9 mouse cellular contexts compared by ENCODE assay signal in genomic region chr7:25266180-25266962, GRCm38 (mm10). TPM values are rescaled to one million over a fixed set of nuclear protein-coding genes. Genes with fewer than 3 reads are reported as not detected.
A peak's percentile ranks its signal among the peaks of the same experiment; 100 is the strongest.
DNase-seq lines count a peak whose midpoint lies in the region; ATAC-seq and TF ChIP-seq lines count a peak whose summit lies in the region.
"Had no signal": no experiment of that assay in that cellular context is flagged by ENCODE, and none has a peak within 500 bp of the region (broad histone marks: within the 10 kb centered on the region; RNA-seq: fewer than 3 reads in every experiment).

No protein-coding gene starts in this region.

- no peaks in the 10 kb centered on the region for H3K9me3 ChIP-seq in embryonic facial prominence, embryonic 12.5 days
- no peaks in the 10 kb centered on the region for H3K9me3 ChIP-seq in hindbrain, embryonic 14.5 days (ENCODE audit: control insufficient read depth, low read length)
- H3K9me3 ChIP-seq in midbrain, embryonic 12.5 days, result no peaks in the 10 kb centered on the region

- no peaks in the 10 kb centered on the region for H3K27me3 ChIP-seq in embryonic facial prominence, embryonic 12.5 days
- H3K27me3 ChIP-seq in hindbrain, embryonic 14.5 days (ENCODE audit: control insufficient read depth, insufficient read depth, low read length), result no peaks in the 10 kb centered on the region
- H3K27me3 ChIP-seq in midbrain, embryonic 12.5 days, result peaks cover 12% of the 10 kb centered on the region

- WGBS in embryonic facial prominence, embryonic 12.5 days, result 86% methylated on average over 8 of the region's 8 CpGs
- WGBS in hindbrain, embryonic 14.5 days, result 89% methylated on average over 8 of the region's 8 CpGs
- 84% methylated on average over 8 of the region's 8 CpGs for WGBS in midbrain, embryonic 12.5 days

- intact Hi-C loops in left cerebral cortex, adult 2 months (cut with DNase I), result no loop called here

- peaks cover 5% of the 10 kb centered on the region for H3K36me3 ChIP-seq in embryonic facial prominence, embryonic 12.5 days
- H3K36me3 ChIP-seq in hindbrain, embryonic 14.5 days (replicated peaks; ENCODE audit: control insufficient read depth, insufficient read depth), result peaks cover 2% of the 10 kb centered on the region
- H3K36me3 ChIP-seq in midbrain, embryonic 12.5 days, result no peaks in the 10 kb centered on the region

- no peak overlapping the region for H3K9ac ChIP-seq in embryonic facial prominence, embryonic 12.5 days
- 0 out of 2 replicates have a peak overlapping the region, but pooled peaks have one; percentile 58 for H3K9ac ChIP-seq in hindbrain, embryonic 14.5 days
- no peak overlapping the region for H3K9ac ChIP-seq in midbrain, embryonic 12.5 days (replicated peaks)

- TF ChIP-seq CTCF in left cerebral cortex, adult 2 months (IDR thresholded peaks at IDR 0.05), result no peak

- no peak for ATAC-seq in embryonic facial prominence, embryonic 12.5 days (ENCODE audit: insufficient number of reproducible peaks, insufficient read depth, low FRiP score, low TSS enrichment)
- ATAC-seq in hindbrain, embryonic 14.5 days (ENCODE audit: low FRiP score), result no peak
- ATAC-seq in midbrain, embryonic 12.5 days (ENCODE audit: low FRiP score, low read depth), result no peak

- no peak overlapping the region for H3K4me3 ChIP-seq in embryonic facial prominence, embryonic 12.5 days
- H3K4me3 ChIP-seq in hindbrain, embryonic 14.5 days (replicated peaks; ENCODE audit: low read length), result no peak overlapping the region
- H3K4me3 ChIP-seq in midbrain, embryonic 12.5 days, result peak overlapping the region; percentile 87; the same call in 1 of the 2 replicates
- H3K4me3 ChIP-seq in left cerebral cortex, adult 2 months, result no peak overlapping the region

- peak overlapping the region; percentile 48 for H3K4me2 ChIP-seq in embryonic facial prominence, embryonic 12.5 days (replicated peaks)
- peak overlapping the region; percentile 54; the same call in 1 of the 2 replicates for H3K4me2 ChIP-seq in hindbrain, embryonic 14.5 days (replicated peaks)
- H3K4me2 ChIP-seq in midbrain, embryonic 12.5 days (replicated peaks), result peak overlapping the region; percentile 55; the same call in 1 of the 2 replicates

- peak; percentile 36 for DNase-seq in kidney, adult 11 months
- no peak for DNase-seq in kidney, postnatal 36 days
- no peak for DNase-seq in hindbrain, embryonic 14.5 days (ENCODE audit: low spot score)
- no peak for DNase-seq in thymus, postnatal 4 days
- DNase-seq in adrenal gland, postnatal 4 days (ENCODE audit: low spot score in 2 of 2), result no peak
- DNase-seq in left cerebral cortex, adult 2 months (ENCODE audit: extremely low spot score in 1 of 2, low spot score in 2 of 2), result no peak

- no peak overlapping the region for H3K27ac ChIP-seq in embryonic facial prominence, embryonic 12.5 days
- no peak overlapping the region for H3K27ac ChIP-seq in hindbrain, embryonic 14.5 days
- H3K27ac ChIP-seq in midbrain, embryonic 12.5 days (replicated peaks), result no peak overlapping the region
- no peak overlapping the region for H3K27ac ChIP-seq in left cerebral cortex, adult 2 months

- peaks cover 25% of the 10 kb centered on the region for H3K4me1 ChIP-seq in embryonic facial prominence, embryonic 12.5 days
- H3K4me1 ChIP-seq in hindbrain, embryonic 14.5 days (replicated peaks; ENCODE audit: control insufficient read depth, insufficient read depth, low read length), result peaks cover 15% of the 10 kb centered on the region
- H3K4me1 ChIP-seq in midbrain, embryonic 12.5 days, result peaks cover 21% of the 10 kb centered on the region

RNA-seq across cellular contexts. Expression of gene Cic, which starts 1.1 kb away (rescaled TPM):
- 45.7 and 47.0 TPM in 2 replicates for polyA plus RNA-seq in embryonic facial prominence, embryonic 12.5 days (2016; fragmentation: Nextera tagmentation; extraction: Ambion mirVana)
- polyA plus RNA-seq in hindbrain, embryonic 14.5 days (2014; fragmentation: Nextera tagmentation; extraction: Ambion mirVana), result 42.5 and 47.5 TPM in 2 replicates
- polyA plus RNA-seq in midbrain, embryonic 12.5 days (2016; fragmentation: Nextera tagmentation; extraction: Ambion mirVana), result 39.4 and 40.8 TPM in 2 replicates
- total RNA-seq in adrenal gland, postnatal 4 days (2021), result 100 to 1,000 TPM; 162 to 174 TPM
- 100 to 1,000 TPM; 215 to 228 TPM for total RNA-seq in left cerebral cortex, adult 2 months (2021)

RNA-seq across cellular contexts. Expression of gene Erf, which starts 15.8 kb away (rescaled TPM):
- 20.0 and 20.8 TPM in 2 replicates for polyA plus RNA-seq in embryonic facial prominence, embryonic 12.5 days (2016; fragmentation: Nextera tagmentation; extraction: Ambion mirVana)
- polyA plus RNA-seq in hindbrain, embryonic 14.5 days (2014; fragmentation: Nextera tagmentation; extraction: Ambion mirVana), result 5.7 and 6.7 TPM in 2 replicates
- 8.8 and 10.0 TPM in 2 replicates for polyA plus RNA-seq in midbrain, embryonic 12.5 days (2016; fragmentation: Nextera tagmentation; extraction: Ambion mirVana)
- total RNA-seq in adrenal gland, postnatal 4 days (2021), result 10 to 100 TPM; 47.5 to 50.4 TPM
- 10 to 100 TPM; 61.5 to 68.2 TPM for total RNA-seq in left cerebral cortex, adult 2 months (2021)

RNA-seq across cellular contexts. Expression of gene Gsk3a, which starts 28.7 kb away (rescaled TPM):
- polyA plus RNA-seq in embryonic facial prominence, embryonic 12.5 days (2016; fragmentation: Nextera tagmentation; extraction: Ambion mirVana), result 15.9 and 17.4 TPM in 2 replicates
- 23.4 and 24.1 TPM in 2 replicates for polyA plus RNA-seq in hindbrain, embryonic 14.5 days (2014; fragmentation: Nextera tagmentation; extraction: Ambion mirVana)
- 17.9 and 19.0 TPM in 2 replicates for polyA plus RNA-seq in midbrain, embryonic 12.5 days (2016; fragmentation: Nextera tagmentation; extraction: Ambion mirVana)
- total RNA-seq in adrenal gland, postnatal 4 days (2021), result 10 to 100 TPM; 84.8 to 89.3 TPM
- 100 to 1,000 TPM; 215 to 220 TPM for total RNA-seq in left cerebral cortex, adult 2 months (2021)

RNA-seq across cellular contexts. Expression of gene Pafah1b3, which starts 31.4 kb away (rescaled TPM):
- 317 and 337 TPM in 2 replicates for polyA plus RNA-seq in embryonic facial prominence, embryonic 12.5 days (2016; fragmentation: Nextera tagmentation; extraction: Ambion mirVana)
- 523 and 576 TPM in 2 replicates for polyA plus RNA-seq in hindbrain, embryonic 14.5 days (2014; fragmentation: Nextera tagmentation; extraction: Ambion mirVana)
- 399 and 410 TPM in 2 replicates for polyA plus RNA-seq in midbrain, embryonic 12.5 days (2016; fragmentation: Nextera tagmentation; extraction: Ambion mirVana)
- total RNA-seq in adrenal gland, postnatal 4 days (2021), result 10 to 100 TPM; 62.9 to 70.0 TPM
- 10 to 100 TPM; 27.9 to 34.2 TPM for total RNA-seq in left cerebral cortex, adult 2 months (2021)

RNA-seq across cellular contexts. Expression of gene Prr19, which starts 34.8 kb away (rescaled TPM):
- polyA plus RNA-seq in embryonic facial prominence, embryonic 12.5 days (2016; fragmentation: Nextera tagmentation; extraction: Ambion mirVana), result 1.0 and 1.9 TPM in 2 replicates
- polyA plus RNA-seq in hindbrain, embryonic 14.5 days (2014; fragmentation: Nextera tagmentation; extraction: Ambion mirVana), result 4.2 and 5.2 TPM in 2 replicates
- 1.3 and 1.7 TPM in 2 replicates for polyA plus RNA-seq in midbrain, embryonic 12.5 days (2016; fragmentation: Nextera tagmentation; extraction: Ambion mirVana)
- total RNA-seq in adrenal gland, postnatal 4 days (2021), result not detected
- total RNA-seq in left cerebral cortex, adult 2 months (2021), result under 1 TPM in 1 of 2 experiments, not detected in 1; 0.27 TPM
- polyA plus RNA-seq: heart, postnatal 0 days had no signal
